In genomic region chr4:57181538-57181937, GRCm38 (mm10) we compare ENCODE assay signal across 10 mouse cellular contexts. TPM values are rescaled to one million over a fixed set of nuclear protein-coding genes. Genes with fewer than 3 reads are reported as not detected.
DNase-seq lines count a peak whose midpoint lies in the region; ATAC-seq and TF ChIP-seq lines count a peak whose summit lies in the region.
"Had no signal": no experiment of that assay in that cellular context is flagged by ENCODE, and none has a peak within 500 bp of the region (broad histone marks: within the 10 kb centered on the region; RNA-seq: fewer than 3 reads in every experiment).

No protein-coding gene starts in this region.

- H3K27me3 ChIP-seq in liver, embryonic 14.5 days (ENCODE audit: control insufficient read depth, insufficient read depth, low read length) = no peaks in the 10 kb centered on the region; the same call in 1 of the 2 replicates
- no peaks in the 10 kb centered on the region for H3K27me3 ChIP-seq in liver, embryonic 11.5 days (replicated peaks; ENCODE audit: control insufficient read depth, insufficient read depth, low read length)
- H3K27me3 ChIP-seq in cerebellum, adult 2 months (ENCODE audit: control insufficient read depth, insufficient read depth, low read length) = no peaks in the 10 kb centered on the region
- no peaks in the 10 kb centered on the region for H3K27me3 ChIP-seq in lung, postnatal 0 days (replicated peaks; ENCODE audit: insufficient read depth, low read length)
- H3K27me3 ChIP-seq: neural tube, embryonic 12.5 days had no signal

- H3K4me2 ChIP-seq in liver, embryonic 14.5 days (ENCODE audit: low read depth) = no peak overlapping the region
- no peak overlapping the region for H3K4me2 ChIP-seq in liver, embryonic 11.5 days
- no peak overlapping the region for H3K4me2 ChIP-seq in lung, postnatal 0 days (replicated peaks; ENCODE audit: low read depth, low read length)
- H3K4me2 ChIP-seq: neural tube, embryonic 12.5 days had no signal

- peak; percentile 52 for TF ChIP-seq CTCF in liver, embryonic 14.5 days (IDR thresholded peaks at IDR 0.05; ENCODE audit: low read depth)
- peak; percentile 62 for TF ChIP-seq CTCF in cerebellum, adult 2 months (IDR thresholded peaks at IDR 0.05; ENCODE audit: borderline replicate concordance, insufficient read depth, low read depth, low read length)
- peak; percentile 70 for TF ChIP-seq CTCF in lung, postnatal 0 days (IDR thresholded peaks at IDR 0.05)

- no peak for TF ChIP-seq POLR2A in cerebellum, adult 2 months (IDR thresholded peaks at IDR 0.05; ENCODE audit: borderline replicate concordance, insufficient read depth, low read length)

- H3K27ac ChIP-seq in liver, embryonic 14.5 days = no peak overlapping the region
- no peak overlapping the region for H3K27ac ChIP-seq in liver, embryonic 11.5 days (ENCODE audit: low read depth, low read length)
- H3K27ac ChIP-seq in cerebellum, adult 2 months (ENCODE audit: insufficient read depth, low read length) = no peak overlapping the region
- H3K27ac ChIP-seq in lung, postnatal 0 days (ENCODE audit: low read length) = no peak overlapping the region
- H3K27ac ChIP-seq: neural tube, embryonic 12.5 days had no signal

- no peaks in the 10 kb centered on the region for H3K9me3 ChIP-seq in liver, embryonic 14.5 days (ENCODE audit: control insufficient read depth, low read length)
- no peaks in the 10 kb centered on the region for H3K9me3 ChIP-seq in liver, embryonic 11.5 days (ENCODE audit: control insufficient read depth, low read length)
- H3K9me3 ChIP-seq in lung, postnatal 0 days (ENCODE audit: low read length) = no peaks in the 10 kb centered on the region
- H3K9me3 ChIP-seq: neural tube, embryonic 12.5 days had no signal

- no peaks in the 10 kb centered on the region for H3K36me3 ChIP-seq in liver, embryonic 14.5 days (replicated peaks; ENCODE audit: control insufficient read depth, insufficient read depth, low read depth)
- no peaks in the 10 kb centered on the region for H3K36me3 ChIP-seq in liver, embryonic 11.5 days (ENCODE audit: control insufficient read depth, insufficient read depth, low read length)
- H3K36me3 ChIP-seq in lung, postnatal 0 days (ENCODE audit: insufficient read depth, low read length) = no peaks in the 10 kb centered on the region
- H3K36me3 ChIP-seq: neural tube, embryonic 12.5 days had no signal

- 0 out of 4 replicates have a peak, but pooled peaks cover 0 to 5% of the 10 kb centered on the region in 2 experiments for H3K4me1 ChIP-seq in liver, embryonic 14.5 days (replicated peaks; ENCODE audit: control insufficient read depth in 2 of 2, insufficient read depth in 2 of 2, low read length in 1 of 2)
- no peaks in the 10 kb centered on the region; the same call in 1 of the 2 replicates for H3K4me1 ChIP-seq in liver, embryonic 11.5 days (replicated peaks; ENCODE audit: control insufficient read depth, insufficient read depth, low read length)
- no peaks in the 10 kb centered on the region for H3K4me1 ChIP-seq in cerebellum, adult 2 months (ENCODE audit: control insufficient read depth, insufficient read depth, low read length)
- no peaks in the 10 kb centered on the region for H3K4me1 ChIP-seq in lung, postnatal 0 days (ENCODE audit: insufficient read depth, low read depth, low read length)
- H3K4me1 ChIP-seq: neural tube, embryonic 12.5 days had no signal

- WGBS in liver, embryonic 14.5 days (ENCODE audit: insufficient replicate concordance) = 38% methylated on average over 1 of the region's 1 CpGs
- WGBS in liver, embryonic 11.5 days = 63% methylated on average over 1 of the region's 1 CpGs
- WGBS in cerebellum, adult 2 months = 29% methylated on average over 1 of the region's 1 CpGs
- 37% methylated on average over 1 of the region's 1 CpGs for whole genome bisulfite sequencing in lung, postnatal 0 days

- ATAC-seq in liver, embryonic 14.5 days (ENCODE audit: insufficient read depth) = no peak
- ATAC-seq in liver, embryonic 11.5 days (replicated peaks; ENCODE audit: low FRiP score) = no peak
- no peak for ATAC-seq in lung, postnatal 0 days

- H3K4me3 ChIP-seq in liver, embryonic 14.5 days (ENCODE audit: insufficient read depth in 1 of 2, low read depth in 2 of 2, low read length in 2 of 2) = no peak overlapping the region
- H3K4me3 ChIP-seq in liver, embryonic 11.5 days (ENCODE audit: low read depth, low read length) = no peak overlapping the region
- H3K4me3 ChIP-seq in cerebellum, adult 2 months (replicated peaks; ENCODE audit: insufficient read depth, low read depth, low read length) = no peak overlapping the region
- no peak overlapping the region for H3K4me3 ChIP-seq in lung, postnatal 0 days (ENCODE audit: low read depth, low read length)
- H3K4me3 ChIP-seq: erythroblast, embryonic 14.5 days; neural tube, embryonic 12.5 days had no signal

- H3K9ac ChIP-seq in liver, embryonic 14.5 days (replicated peaks) = no peak overlapping the region
- no peak overlapping the region for H3K9ac ChIP-seq in liver, embryonic 11.5 days (ENCODE audit: low read depth, low read length)
- H3K9ac ChIP-seq in lung, postnatal 0 days (replicated peaks; ENCODE audit: low read depth) = no peak overlapping the region
- H3K9ac ChIP-seq: neural tube, embryonic 12.5 days had no signal

- DNase-seq in adrenal gland, postnatal 10 days = peak; percentile 40
- DNase-seq in adrenal gland, adult 18-20 months (ENCODE audit: low spot score in 2 of 2) = no peak
- no peak for DNase-seq in liver, embryonic 14.5 days (ENCODE audit: low read depth in 3 of 3, low spot score in 3 of 3)
- DNase-seq in liver, embryonic 11.5 days (ENCODE audit: low spot score) = no peak
- peak; percentile 38 to 40 for DNase-seq in cerebellum, adult 2 months
- peak; percentile 48 for DNase-seq in lung, postnatal 0 days (ENCODE audit: low spot score)
- no peak for DNase-seq in frontal cortex, postnatal 10 days (ENCODE audit: low spot score in 2 of 2)
- no peak for DNase-seq in embryo, embryonic 10.5 days (ENCODE audit: low spot score)

- TF ChIP-seq EP300 in liver, embryonic 14.5 days (IDR thresholded peaks at IDR 0.05; ENCODE audit: low read depth) = no peak
- no peak for TF ChIP-seq EP300 in lung, postnatal 0 days (IDR thresholded peaks at IDR 0.05)

RNA-seq across cellular contexts. Expression of gene Epb41l4b, which starts 38.3 kb away (rescaled TPM):
- 1 to 10 TPM; 8.2 to 8.6 TPM for total RNA-seq in adrenal gland, postnatal 10 days (2021)
- 1 to 10 TPM; 2.1 to 2.4 TPM for total RNA-seq in adrenal gland, adult 18-20 months (2021)
- polyA plus RNA-seq in liver, embryonic 14.5 days (2012; rRNA removed) = 1.9 and 2.2 TPM in 2 replicates
- 2.1 and 2.6 TPM in 2 replicates for polyA plus RNA-seq in liver, embryonic 14.5 days (2014; fragmentation: Nextera tagmentation; extraction: Ambion mirVana)
- polyA plus RNA-seq in liver, embryonic 11.5 days (2014; fragmentation: Nextera tagmentation; extraction: Ambion mirVana) = 2.1 and 2.3 TPM in 2 replicates
- polyA plus RNA-seq in cerebellum, adult 2 months (2012; rRNA removed) = 37.4 and 40.4 TPM in 2 replicates
- polyA plus RNA-seq in lung, postnatal 0 days (2015; fragmentation: Nextera tagmentation; extraction: Ambion mirVana) = 10.3 and 10.6 TPM in 2 replicates

Comparison
In these comparisons a context has a peak if more than half of its experiments do, and no peak if none do; other contexts are left out.
1. DNase-seq: peak in adrenal gland, postnatal 10 days (single experiment), cerebellum, adult 2 months (2 of 2) and lung, postnatal 0 days (single experiment); none in adrenal gland, adult 18-20 months (0 of 2), liver, embryonic 14.5 days (0 of 3), liver, embryonic 11.5 days (single experiment), frontal cortex, postnatal 10 days (0 of 2) and embryo, embryonic 10.5 days (single experiment).
2. Peak in every context shown above with its lines, with median percentiles within 50 percentile points of each other: CTCF ChIP-seq.